Mouse (Mus musculus) embryonic stem cell, embryonic (primary cell): ENCODE measurements around the gene Rdh8.

Experiments
- CTCF ChIA-PET, 4 experiments: fragments of 300-600 bp in 2 of 4; fragments of 350-600 bp in 2 of 4; sonication (Branson Sonifier 250); formaldehyde crosslinking; loops; one replicate each; lab custom pipeline; 2022; ENCODE audit warnings: inconsistent platforms in 2 of 4; lab: Charles Lee
- POLR2A ChIA-PET, 4 experiments: fragments of 300-600 bp in 2 of 4; fragments of 350-600 bp in 2 of 4; sonication (Branson Sonifier 250); formaldehyde crosslinking; loops; one replicate each; lab custom pipeline; 2022; ENCODE audit warnings: antibody characterized with exemption in 4 of 4, inconsistent platforms in 1 of 4; lab: Charles Lee

Rdh8 gene

DNA sequence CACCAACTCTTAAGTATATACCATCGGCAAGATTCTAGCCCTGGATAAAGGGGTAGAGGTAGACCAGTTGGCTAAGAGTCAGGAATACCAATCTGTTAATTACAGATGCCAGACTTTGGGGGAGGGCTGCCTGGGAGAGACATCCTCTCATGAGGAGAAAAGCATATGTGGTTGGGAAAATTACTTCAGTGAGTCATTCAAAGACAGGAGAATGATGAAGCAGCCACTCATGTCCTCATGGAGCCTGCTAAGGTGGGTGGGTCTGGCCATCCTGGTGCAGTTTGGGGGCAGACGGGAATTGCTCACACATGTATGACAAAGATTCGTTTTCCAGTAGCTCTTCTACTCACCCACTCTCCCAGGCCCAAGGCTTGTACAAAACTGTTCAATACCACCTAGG, 4.5 kb downstream of the Rdh8 start:
- POLR2A ChIA-PET = interaction anchor here in 1 of 4 experiments (1.2 kb wide), 2 partner anchors 10 to 11 kb away, joined by 3 to 5 read pairs; no protein-coding TSS in a partner anchor
- CTCF ChIA-PET = interaction anchor here in 2 of 4 experiments (0.9 to 1.4 kb wide), 3 partner anchors 8 to 83 kb away, joined by 4 to 5 read pairs (median 5); no protein-coding TSS in a partner anchor

DNA sequence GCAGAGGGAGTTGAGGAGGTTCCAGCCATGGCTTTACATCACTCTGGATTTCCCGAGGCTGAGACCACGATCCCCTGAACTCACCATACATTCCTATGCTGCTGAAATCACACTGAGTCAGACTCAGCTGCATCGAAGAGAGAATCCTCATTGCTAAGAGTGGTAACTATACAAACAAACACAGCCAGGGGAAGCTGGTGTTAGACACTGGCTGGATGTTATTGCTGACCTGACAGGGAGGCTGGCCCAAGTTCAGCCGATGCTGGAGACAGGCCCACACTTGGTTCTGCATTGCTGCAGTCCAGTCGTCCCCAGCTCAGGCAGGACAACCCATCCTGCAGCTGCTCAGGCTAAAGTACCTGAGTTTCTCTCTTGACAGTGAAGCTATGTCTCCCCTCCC, 7.5 kb downstream of the Rdh8 start:
- ChIA-PET CTCF (interaction anchor here in 3 of 4 experiments (0.6 to 1.8 kb wide), 5 partner anchors 21 to 357 kb away, joined by 3 to 5 read pairs (median 3); no protein-coding TSS in a partner anchor), POLR2A (interaction anchor here in 2 of 4 experiments (0.6 to 1.4 kb wide), 2 partner anchors 31 to 157 kb away, joined by 3 to 4 read pairs; no protein-coding TSS in a partner anchor)

DNA sequence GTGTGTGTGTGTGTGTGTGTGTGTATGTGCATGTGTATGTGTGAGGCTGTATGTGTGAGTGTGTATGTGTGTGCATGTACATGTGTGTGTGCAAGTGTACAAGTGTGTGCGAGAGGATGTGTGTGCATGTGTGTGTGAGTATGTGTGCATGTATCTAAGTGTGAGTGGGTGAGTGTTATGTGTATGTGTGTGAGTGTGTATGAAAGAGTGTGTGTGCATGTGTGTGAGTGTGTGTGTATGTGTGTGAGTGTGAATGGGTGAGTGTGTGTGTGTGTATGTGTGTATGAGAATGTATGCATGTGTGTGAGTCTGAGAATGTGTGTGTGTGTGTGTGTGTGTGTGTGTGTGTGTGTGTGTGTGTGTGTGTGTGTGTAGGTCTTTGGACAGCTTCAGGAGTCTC, 9.8 kb downstream of the Rdh8 start:
- POLR2A ChIA-PET = no interaction called here
- CTCF ChIA-PET = interaction anchor here in 1 of 4 experiments (1.0 kb wide), 1 partner anchor 130 kb away, joined by 8 read pairs; no protein-coding TSS in a partner anchor

DNA sequence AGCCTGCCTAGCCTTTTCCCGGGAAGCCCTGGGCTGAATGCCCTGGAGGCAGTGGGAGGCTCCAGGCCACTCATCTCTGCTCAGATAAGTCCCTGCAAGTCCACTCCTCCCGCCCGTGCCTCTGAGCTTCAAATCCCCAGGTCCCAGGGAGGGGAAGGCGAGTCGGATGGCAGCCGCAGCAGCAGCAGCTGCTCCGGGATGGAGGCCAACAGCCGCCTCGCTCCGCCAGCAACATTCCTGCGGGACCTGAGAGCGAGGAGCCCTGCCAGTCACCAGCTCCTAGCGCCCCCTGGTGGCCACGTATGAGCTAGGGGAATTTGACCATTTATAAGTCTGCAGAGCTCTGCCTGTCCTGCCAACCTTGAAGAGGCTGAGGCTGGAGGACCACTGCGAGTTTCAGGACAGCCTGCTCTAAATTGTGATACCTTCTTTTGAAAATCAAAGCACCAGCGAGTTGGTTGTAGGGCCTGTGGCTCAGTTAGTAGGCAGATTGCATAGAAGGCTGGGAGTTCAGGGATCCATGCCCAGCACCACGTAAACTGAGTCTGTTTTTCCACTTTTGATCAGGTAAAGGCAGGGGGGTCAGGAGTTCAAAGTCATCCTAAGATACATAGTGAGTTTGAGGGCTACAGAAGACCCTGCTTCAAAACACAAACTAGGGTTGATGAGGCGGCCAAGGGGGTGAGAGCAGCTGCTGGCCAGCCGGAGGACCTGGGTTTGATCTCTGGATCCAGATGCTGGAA, 12.8 kb downstream of the Rdh8 start:
- CTCF ChIA-PET = interaction anchor here (0.5 to 8.1 kb wide), 77 partner anchors 9 to 374 kb away, joined by 3 to 137 read pairs (median 4); partner anchors contain the start of genes Col5a3 (in 3 of the 4), Rdh8 (in 2 of the 4), Eif3g (in 1 of the 4) and Mrpl4 (in 1 of the 4)
- POLR2A ChIA-PET = interaction anchor here in 3 of 4 experiments (0.7 to 2.7 kb wide), 32 partner anchors 9 to 286 kb away, joined by 3 to 14 read pairs (median 4); partner anchors contain the start of genes A230050P20Rik (in 1 of the 3), Col5a3 (in 1 of the 3), Gm38431 (in 1 of the 3) and Icam1 (in 1 of the 3)

DNA sequence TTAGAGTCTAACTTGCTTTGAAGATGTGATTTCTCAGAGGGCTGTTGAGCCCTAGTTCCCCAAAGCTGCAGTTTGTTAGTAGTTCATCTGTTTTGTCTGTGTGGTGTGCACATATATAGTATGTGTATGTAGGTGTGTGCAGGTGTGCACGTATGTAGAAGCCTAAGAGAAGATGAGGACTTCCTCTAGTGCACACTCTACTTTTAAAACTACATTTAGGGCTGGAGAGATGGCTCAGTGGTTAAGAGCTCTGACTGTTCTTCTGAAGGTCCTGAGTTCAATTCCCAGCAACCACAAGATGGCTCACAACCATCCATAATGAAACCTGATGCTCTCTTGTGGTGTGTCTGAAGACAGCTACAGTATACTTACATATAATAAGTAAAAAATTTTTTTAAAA, 16.6 kb downstream of the Rdh8 start:
- POLR2A ChIA-PET = interaction anchor here in 2 of 4 experiments (0.6 to 0.7 kb wide), 3 partner anchors 40 to 118 kb away, joined by 3 to 4 read pairs (median 3); no protein-coding TSS in a partner anchor
- CTCF ChIA-PET = interaction anchor here (0.6 to 8.1 kb wide), 9 partner anchors 24 to 265 kb away, joined by 3 to 137 read pairs (median 4); partner anchors contain the start of gene Olfm2 (in 1 of the 4)

DNA sequence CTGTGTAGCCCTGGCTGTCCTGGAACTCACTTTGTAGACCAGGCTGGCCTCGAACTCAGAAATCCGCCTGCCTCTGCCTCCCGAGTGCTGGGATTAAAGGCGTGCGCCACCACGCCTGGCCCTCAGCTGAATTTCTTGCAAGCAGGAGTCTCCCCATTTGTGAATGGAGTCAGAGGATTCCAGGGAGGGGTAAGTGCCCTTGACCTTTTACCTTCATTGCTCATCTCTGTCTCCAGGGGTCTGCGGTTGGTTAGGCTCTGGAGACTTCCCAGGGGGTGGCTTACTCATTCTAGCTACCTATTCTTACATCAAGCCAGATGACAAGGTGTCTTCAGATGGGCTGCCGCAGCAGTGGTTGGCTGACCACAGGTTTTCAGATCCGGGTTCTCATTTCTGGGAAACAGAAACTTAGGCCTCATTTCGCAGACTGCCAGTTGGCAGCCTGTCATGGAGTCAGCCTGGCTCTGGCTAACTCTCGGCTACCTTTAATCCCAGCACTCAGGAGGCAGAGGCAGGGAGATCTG, 17.2 kb downstream of the Rdh8 start:
- ChIA-PET CTCF (interaction anchor here (0.6 to 8.1 kb wide), 7 partner anchors 81 to 265 kb away, joined by 3 to 137 read pairs (median 4); partner anchors contain the start of gene Olfm2 (in 1 of the 4)), POLR2A (interaction anchor here in 3 of 4 experiments (0.6 to 1.2 kb wide), 5 partner anchors 19 to 118 kb away, joined by 3 to 4 read pairs (median 3); no protein-coding TSS in a partner anchor)

DNA sequence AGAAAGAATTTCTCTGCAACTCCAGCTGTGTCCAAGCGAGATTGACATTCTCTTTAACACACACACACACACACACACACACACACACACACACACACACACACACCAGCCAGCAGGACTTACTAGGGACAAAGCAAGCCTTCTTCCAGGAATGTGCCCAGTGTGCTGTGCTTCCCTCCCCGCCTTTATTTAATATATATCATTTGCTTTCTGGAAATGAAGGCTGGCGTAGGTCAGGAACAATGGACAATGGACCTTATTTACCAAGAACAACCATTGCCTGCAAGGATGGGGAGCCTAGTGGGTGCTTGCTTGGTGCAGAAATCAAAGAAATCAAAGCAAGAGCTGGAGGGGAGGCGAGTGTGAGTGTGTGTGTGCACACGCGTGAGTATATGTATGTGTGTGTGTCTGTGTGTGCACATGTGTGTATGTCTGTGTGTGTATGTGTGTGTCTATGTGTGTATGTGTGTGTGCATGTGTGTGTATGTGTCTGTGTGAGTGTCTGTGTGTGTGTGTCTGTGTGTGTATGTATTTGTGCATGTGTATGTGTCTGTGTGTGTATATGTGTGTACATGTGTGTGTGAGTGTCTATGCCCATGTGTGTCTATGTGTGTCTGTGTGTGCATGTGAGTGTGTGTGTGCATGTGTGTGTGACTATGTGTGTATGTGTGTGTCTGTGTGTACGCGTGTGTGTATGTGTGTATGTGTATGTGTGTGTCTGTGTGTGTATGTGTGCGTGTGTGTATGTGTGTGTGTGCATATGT, 19.1 kb downstream of the Rdh8 start:
- ChIA-PET POLR2A (interaction anchor here in 1 of 4 experiments (1.6 kb wide), 1 partner anchor 29 kb away, joined by 3 read pairs; no protein-coding TSS in a partner anchor), CTCF (interaction anchor here in 1 of 4 experiments (0.5 to 1.0 kb wide), 2 partner anchors 97 to 171 kb away, joined by 3 to 5 read pairs; no protein-coding TSS in a partner anchor)

DNA sequence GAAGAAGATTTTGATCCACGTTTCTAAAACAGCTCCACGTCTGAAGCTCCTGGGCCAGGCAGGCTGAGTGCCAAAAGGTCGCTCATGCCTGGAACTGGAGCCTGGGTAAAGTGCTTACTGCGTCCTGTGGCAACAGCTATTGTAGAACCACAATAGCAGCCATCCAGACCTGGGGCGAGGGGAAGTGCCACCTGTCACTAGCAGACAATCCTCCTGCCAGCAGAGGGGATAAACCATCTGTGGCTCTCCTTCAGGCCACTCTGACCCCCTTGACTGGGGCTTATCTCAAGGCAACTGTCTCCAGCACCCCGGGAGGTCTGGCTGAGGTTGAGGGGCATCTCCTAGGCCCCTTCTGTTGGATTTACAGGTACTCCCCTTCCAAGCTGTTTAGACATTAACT, 20.6 kb downstream of the Rdh8 start:
- POLR2A ChIA-PET = interaction anchor here in 1 of 4 experiments (1.6 kb wide), 1 partner anchor 28 kb away, joined by 3 read pairs; no protein-coding TSS in a partner anchor
- CTCF ChIA-PET = no interaction called here

DNA sequence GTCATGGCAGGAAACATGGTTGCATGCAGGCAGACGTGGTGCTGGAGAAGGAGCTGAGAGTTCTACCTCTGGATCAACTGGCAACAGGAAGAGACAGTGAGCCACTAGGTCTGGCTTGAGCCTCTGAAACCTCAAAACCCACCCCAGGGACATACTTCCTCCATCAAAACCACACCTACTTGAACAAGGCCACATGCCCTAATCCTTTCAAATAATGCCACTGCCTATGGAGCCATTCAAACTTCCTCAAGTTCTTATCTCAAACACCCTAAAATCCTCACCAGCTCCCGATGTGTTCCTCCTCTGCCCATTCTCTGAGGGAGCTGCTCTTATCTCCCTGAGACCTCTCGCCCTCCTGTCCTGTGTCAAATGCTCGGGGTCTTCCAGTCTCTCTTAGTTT, 23.9 kb downstream of the Rdh8 start:
- ChIA-PET POLR2A (interaction anchor here in 2 of 4 experiments (0.6 to 0.7 kb wide), 2 partner anchors 21 to 131 kb away, joined by 3 read pairs; no protein-coding TSS in a partner anchor), CTCF (interaction anchor here (0.5 to 3.8 kb wide), 11 partner anchors 11 to 186 kb away, joined by 3 to 16 read pairs (median 4); no protein-coding TSS in a partner anchor)

DNA sequence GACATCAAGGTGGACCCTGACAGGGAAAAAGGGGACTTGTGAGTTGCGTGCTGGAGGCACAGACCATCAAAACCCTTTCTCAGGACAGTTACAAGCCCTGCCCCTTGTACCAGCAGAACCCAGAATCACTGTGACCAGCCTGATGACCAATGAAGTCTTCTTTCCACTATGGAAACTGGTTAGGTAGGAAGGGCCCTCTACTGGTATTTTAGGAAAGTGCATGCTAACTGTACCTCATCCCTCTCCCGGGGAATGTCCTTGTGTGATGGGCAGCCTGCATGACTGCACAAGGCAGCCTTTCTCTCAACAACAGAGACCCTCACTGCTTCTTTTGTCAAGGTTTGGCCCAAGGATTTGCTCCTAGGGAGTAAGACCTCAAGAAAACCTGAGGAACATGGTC, 24.4 kb downstream of the Rdh8 start:
- CTCF ChIA-PET = interaction anchor here in 3 of 4 experiments (0.9 to 3.8 kb wide), 6 partner anchors 12 to 102 kb away, joined by 3 to 16 read pairs (median 5); no protein-coding TSS in a partner anchor

DNA sequence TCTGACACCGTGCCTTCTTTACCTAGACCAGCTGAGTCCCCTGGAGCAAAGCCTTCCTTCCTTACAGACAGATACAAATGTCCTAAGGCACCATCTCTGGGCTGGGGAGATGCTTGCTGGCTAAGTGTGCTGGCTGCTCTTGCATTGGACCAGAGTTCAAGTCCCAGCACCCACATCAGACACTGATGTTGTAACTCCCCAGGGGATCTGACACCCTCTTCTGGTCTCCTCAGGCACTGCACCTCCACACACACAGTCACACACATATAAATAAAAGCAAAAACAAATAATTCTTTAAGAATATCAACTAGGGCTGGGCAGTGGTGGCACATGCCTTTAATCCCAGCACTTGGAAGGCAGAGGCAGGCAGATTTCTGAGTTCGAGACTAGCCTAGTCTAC, 31.9 kb downstream of the Rdh8 start:
- CTCF ChIA-PET = interaction anchor here in 2 of 4 experiments (0.6 to 1.2 kb wide), 4 partner anchors 12 to 160 kb away, joined by 3 to 8 read pairs (median 4); no protein-coding TSS in a partner anchor
- POLR2A ChIA-PET = interaction anchor here in 1 of 4 experiments (0.8 kb wide), 1 partner anchor 20 kb away, joined by 3 read pairs; no protein-coding TSS in a partner anchor

More for the DNA sequence above, 24.4 kb downstream of the Rdh8 start:
- POLR2A ChIA-PET = interaction anchor here in 1 of 4 experiments (0.7 kb wide), 1 partner anchor 21 kb away, joined by 3 read pairs; no protein-coding TSS in a partner anchor

DNA sequence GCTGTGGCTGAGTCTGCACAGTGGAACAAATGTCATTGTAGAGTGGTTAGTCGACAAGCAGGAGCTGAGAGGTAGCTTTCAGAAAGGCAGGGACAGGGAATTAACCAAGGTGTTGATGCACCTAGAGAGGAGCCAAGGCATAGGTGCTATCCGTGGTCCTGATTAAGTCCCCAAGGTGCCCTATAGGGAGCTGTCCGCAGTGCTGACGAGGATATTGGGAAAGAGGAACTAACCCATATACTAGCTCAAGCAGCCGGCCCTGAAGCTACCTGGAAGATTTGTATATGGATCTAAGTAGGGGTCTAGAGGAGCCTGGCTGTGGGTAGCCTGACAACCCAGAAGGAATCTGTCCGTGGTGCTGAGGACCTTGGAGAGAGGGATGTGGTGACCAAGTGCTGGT, 38.8 kb downstream of the Rdh8 start:
- POLR2A ChIA-PET = interaction anchor here in 3 of 4 experiments (0.6 to 1.7 kb wide), 12 partner anchors 10 to 235 kb away, joined by 3 to 12 read pairs (median 4); partner anchors contain the start of genes Angptl6 (in 2 of the 3), Ubl5 (in 2 of the 3), Gm38431 (in 1 of the 3) and Raver1 (in 1 of the 3)
- CTCF ChIA-PET = interaction anchor here (0.5 to 1.6 kb wide), 23 partner anchors 9 to 280 kb away, joined by 3 to 10 read pairs (median 4); partner anchors contain the start of genes Icam4 (in 1 of the 4) and Tyk2 (in 1 of the 4)

DNA sequence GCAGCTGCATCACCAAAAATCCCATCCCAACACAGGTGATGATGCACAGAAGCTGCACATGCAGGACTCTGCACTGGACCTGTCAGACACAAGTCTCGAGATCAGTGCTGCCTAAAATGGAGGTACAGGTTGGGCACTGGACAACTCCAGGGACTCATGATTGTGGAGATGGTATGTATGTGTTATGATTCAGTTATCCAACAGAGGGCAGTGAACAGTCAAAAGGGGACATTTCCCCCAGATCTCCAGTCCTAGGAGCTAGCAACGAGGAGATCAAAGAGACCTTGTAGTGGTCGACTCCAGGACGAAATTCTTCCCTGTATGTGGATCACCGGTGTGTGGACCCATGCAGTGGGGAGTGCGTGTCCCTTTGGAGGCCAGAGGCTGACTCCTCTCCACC, 41.6 kb downstream of the Rdh8 start:
- ChIA-PET POLR2A (interaction anchor here in 2 of 4 experiments (0.5 to 2.8 kb wide), 2 partner anchors 18 to 289 kb away, joined by 3 to 14 read pairs; no protein-coding TSS in a partner anchor), CTCF (interaction anchor here (0.5 to 3.4 kb wide), 10 partner anchors 10 to 309 kb away, joined by 3 to 13 read pairs (median 4); no protein-coding TSS in a partner anchor)

DNA sequence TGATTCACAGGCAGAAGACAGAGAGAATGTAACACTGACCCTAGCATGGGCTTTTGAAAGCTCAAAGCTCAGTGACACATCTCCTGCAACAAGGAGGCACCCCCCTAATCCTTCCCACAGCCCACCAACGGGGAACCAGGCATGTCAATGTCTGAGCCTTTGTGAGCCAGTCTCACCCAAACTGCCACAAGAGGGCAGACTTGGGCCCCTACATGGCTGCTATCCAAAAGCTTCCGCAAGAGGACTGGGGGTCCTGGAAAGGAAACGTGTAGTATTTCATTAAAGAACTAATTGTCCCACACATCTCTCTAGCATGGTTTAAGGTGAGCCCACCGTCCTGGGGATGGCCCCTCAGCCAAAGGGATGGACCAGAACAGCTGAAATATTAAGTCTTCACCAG, 43.5 kb downstream of the Rdh8 start:
- ChIA-PET CTCF (interaction anchor here (0.5 to 3.4 kb wide), 26 partner anchors 9 to 380 kb away, joined by 3 to 13 read pairs (median 4); no protein-coding TSS in a partner anchor), POLR2A (interaction anchor here in 2 of 4 experiments (0.7 to 2.8 kb wide), 3 partner anchors 9 to 16 kb away, joined by 3 to 14 read pairs (median 4); no protein-coding TSS in a partner anchor)

DNA sequence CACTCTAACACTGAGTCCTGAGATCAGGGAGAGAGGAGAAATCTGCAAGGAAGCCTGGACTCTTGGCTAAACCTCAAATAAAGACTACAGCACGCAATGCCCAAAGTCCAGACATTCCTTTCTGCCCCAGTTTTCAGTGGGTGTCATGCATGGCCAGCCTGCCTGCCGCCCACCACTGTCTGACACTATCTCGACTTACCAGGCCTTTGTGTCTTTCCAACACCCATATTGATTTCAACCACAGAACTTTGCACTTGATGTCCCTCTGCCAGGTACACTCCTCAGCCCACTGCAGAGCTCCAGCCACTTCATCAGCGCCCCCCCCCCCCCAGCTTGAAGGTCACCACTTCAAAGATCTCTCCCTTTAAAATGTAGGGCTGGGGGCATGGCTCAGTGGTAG, 43.9 kb downstream of the Rdh8 start:
- POLR2A ChIA-PET = interaction anchor here in 2 of 4 experiments (0.9 to 2.8 kb wide), 2 partner anchors 16 kb away, joined by 4 to 14 read pairs; no protein-coding TSS in a partner anchor
- CTCF ChIA-PET = interaction anchor here (0.6 to 3.4 kb wide), 25 partner anchors 8 to 358 kb away, joined by 3 to 13 read pairs (median 3); no protein-coding TSS in a partner anchor

DNA sequence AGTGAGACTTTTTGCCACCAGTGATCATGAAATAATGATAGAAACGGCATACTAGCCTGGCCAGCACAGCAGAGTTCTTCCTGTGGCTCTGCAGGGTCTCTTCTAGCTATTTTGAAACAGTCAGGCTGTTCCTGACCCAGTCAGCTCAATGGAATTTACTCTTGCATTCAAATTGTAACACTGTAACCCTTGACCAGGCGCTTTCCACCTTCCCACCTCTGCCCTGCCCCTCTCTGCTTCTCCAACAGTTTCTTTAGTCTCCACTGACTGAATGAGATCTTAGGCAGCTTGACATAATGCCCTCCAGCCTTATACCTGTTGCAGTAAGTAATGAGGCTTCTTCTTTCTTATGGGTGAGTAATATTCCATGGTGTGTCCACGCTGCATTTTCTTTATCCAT, 48.6 kb downstream of the Rdh8 start:
- POLR2A ChIA-PET = interaction anchor here in 2 of 4 experiments (0.9 to 6.3 kb wide), 5 partner anchors 8 to 106 kb away, joined by 3 to 29 read pairs (median 4); partner anchors contain the start of gene Angptl6 (in 1 of the 2)
- CTCF ChIA-PET = interaction anchor here in 2 of 4 experiments (1.0 to 1.2 kb wide), 2 partner anchors 110 to 173 kb away, joined by 3 to 4 read pairs; no protein-coding TSS in a partner anchor
